Mouse (Mus musculus) layer of hippocampus, adult 6 months (tissue): Measurements from ENCODE around the gene Hint2. TPM values are rescaled to one million over a fixed set of nuclear protein-coding genes. Genes with fewer than 3 reads are reported as not detected.

ENCODE experiments used
- long read RNA-seq, 2 experiments: library from polyadenylated mRNA; unstranded; transcript quantifications; one replicate each; pipeline ENCODE4 v2.0.0; 2019 to 2020
- microRNA-seq: library from miRNA; unstranded; fragments of <30 nt; microRNA quantifications from one replicate; pipeline ENCODE4 v1.2.0, GENCODE M21; 2020
- polyA plus RNA-seq: library from polyadenylated mRNA; unstranded; fragments of <200 nt; fragmentation: Nextera tagmentation; gene quantifications from 2 replicates; pipeline ENCODE4 v1.2.3, GENCODE M21; 2021

Hint2 gene
- polyA plus RNA-seq, result 161 and 201 TPM in 2 replicates
- long read RNA-seq, experiment 1, transcript Hint2-201 (5 exons, 610 nt), result major isoform, 52 of 59 reads
- long read RNA-seq, experiment 1, partial matches to known transcripts, result 2 of 59 reads
- long read RNA-seq, experiment 1, other reads (novel, unspliced or antisense), result 4 of 59 reads
- long read RNA-seq, experiment 2, transcript Hint2-201 (5 exons, 610 nt), result major isoform, 8 of 10 reads
- long read RNA-seq, experiment 2, partial matches to known transcripts, result 2 of 10 reads
- long read RNA-seq, experiment 2, other reads (novel, unspliced or antisense), result 0 of 10 reads

DNA sequence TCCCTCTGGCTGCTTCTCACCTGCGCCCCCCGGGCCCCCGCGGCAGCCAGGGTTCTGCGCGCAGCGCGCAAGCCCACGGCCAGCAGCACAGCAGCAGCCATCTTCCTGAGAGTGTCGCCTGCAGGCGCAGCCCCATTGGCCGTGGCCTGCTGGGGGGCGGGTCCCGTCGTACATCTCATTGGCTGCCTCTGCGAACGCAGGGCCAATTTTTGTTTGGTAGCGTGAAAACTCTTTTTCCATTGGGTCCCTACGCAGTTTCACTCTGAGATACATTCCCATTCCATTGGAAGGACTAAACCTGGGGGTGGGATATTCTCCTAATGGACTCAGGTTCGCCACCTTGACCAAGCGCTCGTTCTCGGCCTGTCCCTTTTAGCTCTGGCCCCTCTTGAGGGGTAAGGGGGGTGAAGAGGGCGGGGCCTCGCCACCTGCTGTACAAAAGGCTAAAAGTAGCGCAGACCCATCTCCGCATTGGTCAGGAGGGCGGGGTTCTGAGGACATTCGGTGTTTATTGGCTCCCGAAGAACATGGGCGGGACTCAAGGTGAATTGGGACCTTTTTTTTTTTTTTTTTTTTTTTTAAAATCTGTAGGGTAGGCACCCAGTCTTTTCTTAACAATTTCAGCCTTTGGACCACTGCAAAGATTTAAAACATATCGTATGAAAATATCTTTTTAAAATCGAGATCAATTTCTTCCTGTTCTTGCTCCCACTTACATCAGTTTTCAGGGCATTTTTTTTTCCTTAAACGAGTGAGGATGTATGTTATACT is at the start of gene Hint2:
Hint2 (minus strand) TSS at position 128 of the 771 bp plus-strand sequence.

DNA sequence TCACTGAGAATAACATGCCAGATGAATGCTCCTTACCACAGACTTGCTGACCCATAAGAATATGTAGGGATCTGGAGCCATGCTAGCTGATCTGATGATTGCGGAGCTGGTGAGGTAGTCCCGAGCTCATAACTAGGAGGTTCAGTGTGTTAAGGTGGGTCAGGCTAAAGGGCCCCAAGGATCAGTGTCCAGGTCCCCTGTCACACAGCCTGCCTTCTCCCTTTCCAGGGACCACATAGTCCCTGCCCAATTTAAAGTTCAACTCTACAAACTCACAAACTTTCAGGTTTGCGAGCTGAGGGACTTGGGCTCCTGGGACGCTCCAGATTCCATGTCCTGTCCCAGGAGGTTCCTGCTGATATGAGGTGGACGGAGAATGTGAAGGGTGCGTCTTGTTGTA is 44.4 kb upstream of the Hint2 start, which contains the start of gene Olfr70:
Olfr70 (minus strand) TSS at position 101 of the 400 bp plus-strand sequence.

DNA sequence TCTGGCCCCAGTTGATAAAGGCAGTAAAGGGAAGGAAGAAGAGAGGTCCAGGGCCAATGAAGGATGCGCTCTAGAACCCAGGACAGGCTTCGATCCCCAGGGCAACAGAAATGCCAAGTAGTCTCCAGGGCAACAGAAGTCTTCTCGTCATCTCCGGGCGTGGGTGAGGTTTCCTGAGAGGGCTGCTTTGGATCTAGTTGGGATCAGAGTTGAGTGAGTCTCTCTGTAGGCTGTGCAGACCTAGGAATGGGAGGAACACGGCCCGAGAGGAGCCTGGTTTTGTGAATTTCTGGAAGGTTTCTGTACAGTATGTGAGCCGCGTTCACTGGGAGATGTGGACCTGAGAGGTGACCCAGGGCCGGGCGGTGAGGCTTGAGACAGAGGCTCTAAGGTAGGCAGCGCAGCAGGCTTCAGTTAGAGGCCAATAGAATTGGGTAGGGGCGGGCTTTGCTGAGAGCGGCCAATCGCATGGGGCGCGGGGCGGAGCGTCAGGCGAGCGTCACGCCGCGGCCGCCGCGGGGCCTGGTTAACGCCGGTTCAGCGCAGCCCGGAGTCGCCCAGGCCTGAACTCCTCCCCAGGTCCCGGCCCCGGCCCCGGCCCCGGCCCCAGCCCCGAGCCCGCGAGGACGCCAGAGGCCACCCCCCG is 12.6 kb upstream of the Hint2 start, which contains the start of the genes Tmem8b and Fam221b:
Tmem8b (plus strand) TSS at position 190 of the 646 bp plus-strand sequence.
Fam221b (minus strand) TSS at position 364 of the 646 bp plus-strand sequence.

DNA sequence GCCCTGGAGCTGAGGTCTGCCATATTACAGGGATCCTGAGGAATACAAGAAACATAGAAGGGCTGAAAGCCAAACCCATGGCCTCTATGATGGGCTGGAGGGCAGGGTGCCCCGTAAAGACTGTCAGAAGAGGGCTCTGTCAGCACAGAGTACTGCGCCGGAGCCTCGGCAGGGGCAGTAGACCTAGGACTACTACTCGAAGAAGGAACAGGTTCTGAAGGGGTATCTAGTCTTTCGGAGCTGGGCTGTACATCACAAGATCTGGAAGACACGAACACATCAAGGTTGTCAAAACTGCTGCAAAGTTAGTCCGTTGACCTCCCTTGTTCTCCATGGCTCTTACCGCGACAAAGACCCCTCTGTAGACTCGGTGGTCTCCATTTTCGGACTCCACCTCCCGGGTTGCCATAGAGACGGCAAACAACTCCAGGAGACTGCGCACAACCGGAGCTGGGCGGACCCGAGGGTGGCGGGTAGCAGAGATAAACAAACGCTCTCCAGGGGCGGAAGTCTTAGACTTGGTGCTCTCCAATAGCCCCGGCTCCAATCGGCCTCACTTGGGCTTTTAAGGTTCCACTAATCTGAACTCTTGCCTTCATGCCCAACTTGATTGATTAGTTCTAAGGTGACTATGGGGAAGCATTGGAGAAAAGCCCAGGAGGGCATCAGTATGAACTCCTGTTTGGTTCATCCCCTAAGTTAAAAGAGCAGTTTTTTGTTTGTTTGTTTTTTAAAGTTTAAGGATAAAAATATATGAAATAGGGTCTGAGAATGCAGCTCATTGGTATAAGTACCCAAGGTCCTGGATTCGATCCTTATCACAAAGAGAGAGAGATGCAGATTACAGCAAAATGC is 2.9 kb downstream of the Hint2 start, which contains the start of gene Spag8:
Spag8 (minus strand) TSS at position 434 of the 855 bp plus-strand sequence.

DNA sequence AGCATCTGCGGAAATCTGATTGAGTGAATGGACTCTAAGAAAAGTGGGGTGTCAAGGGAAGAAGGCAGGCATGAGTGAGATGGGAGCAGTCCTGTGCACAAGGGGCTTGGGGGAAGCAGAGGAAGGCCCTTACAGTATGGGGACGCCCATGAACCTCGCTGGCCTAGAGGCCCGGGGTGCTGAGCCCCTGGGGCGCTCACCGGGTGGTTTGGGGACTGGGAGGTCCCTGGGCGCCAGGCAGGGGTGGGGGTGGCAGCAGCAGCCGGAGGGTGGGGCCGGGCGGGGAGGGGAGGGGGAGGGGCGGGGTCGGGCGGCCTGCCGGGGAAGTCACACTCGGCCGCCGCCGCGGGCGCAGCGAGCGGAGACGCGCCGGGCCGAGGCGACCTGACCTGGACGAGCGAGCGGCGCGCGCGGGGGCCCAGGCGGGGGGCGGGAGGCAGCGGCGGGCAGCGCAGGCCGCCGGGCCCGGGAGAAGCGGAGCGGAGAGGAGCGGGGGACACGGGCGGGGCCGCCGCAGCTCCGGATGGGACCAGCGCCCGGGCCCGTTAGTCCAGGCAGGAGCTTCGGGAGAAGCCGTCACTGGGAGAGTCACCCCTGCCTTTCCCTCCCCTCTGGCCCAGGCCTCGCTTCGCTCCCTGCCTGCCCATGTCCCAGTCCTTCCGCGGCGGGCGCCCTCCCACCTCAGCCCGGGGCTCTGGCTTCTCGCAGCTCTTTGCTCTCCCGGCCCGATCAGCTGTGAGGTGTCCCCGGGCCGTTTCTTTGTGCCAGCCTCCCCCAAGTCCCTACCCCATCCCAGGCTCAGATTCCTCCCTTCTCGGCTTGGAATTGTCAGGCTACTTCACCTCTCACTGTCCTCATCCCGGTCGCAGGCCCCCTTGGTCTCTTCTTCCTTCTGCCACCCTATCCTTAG is 25.0 kb downstream of the Hint2 start, which contains the start of gene Npr2:
Npr2 (plus strand) TSS at position 890 of the 910 bp plus-strand sequence.

Small RNAs within 50 kb of the gene (microRNA-seq; reads per million reads assigned to microRNA genes)
- gene Gm25262, result not detected

Other genes starting within 250 kb of the Hint2 start
- gene Fam166b, start 227.3 kb downstream of the Hint2 start, polyA plus RNA-seq, result 0.79 and 2.1 TPM in 2 replicates
- 6.8 and 9.2 TPM in 2 replicates for gene Tesk1, start 214.5 kb downstream of the Hint2 start, polyA plus RNA-seq
- gene Cd72, start 201.8 kb downstream of the Hint2 start, polyA plus RNA-seq, result 3.8 and 5.5 TPM in 2 replicates
- gene Sit1, start 172.7 kb downstream of the Hint2 start, polyA plus RNA-seq, result not detected in 2 replicates
- 85.4 and 101 TPM in 2 replicates for gene Ccdc107, start 163.6 kb downstream of the Hint2 start, polyA plus RNA-seq
- 0.38 and 1.2 TPM in 2 replicates for gene Arhgef39, start 156.8 kb downstream of the Hint2 start, polyA plus RNA-seq
- 0.44 and 0.94 TPM in 2 replicates for gene Car9, start 149.5 kb downstream of the Hint2 start, polyA plus RNA-seq
- gene Tpm2, start 132.7 kb downstream of the Hint2 start, polyA plus RNA-seq, result 2.9 and 4.0 TPM in 2 replicates
- gene Creb3, start 94.1 kb downstream of the Hint2 start, polyA plus RNA-seq, result 61.7 and 62.9 TPM in 2 replicates
- 46.0 and 49.4 TPM in 2 replicates for gene Tln1, start 93.8 kb downstream of the Hint2 start, polyA plus RNA-seq
- 25.7 and 34.6 TPM in 2 replicates for gene Rgp1, start 77.8 kb downstream of the Hint2 start, polyA plus RNA-seq
- 22.4 and 27.0 TPM in 2 replicates for gene Gba2, start 77.6 kb downstream of the Hint2 start, polyA plus RNA-seq
- gene Msmp, start 72.0 kb downstream of the Hint2 start, polyA plus RNA-seq, result 0.24 TPM in 1 of 2 replicates, not detected in the other
- gene Npr2, start 24.5 kb downstream of the Hint2 start, polyA plus RNA-seq, result 5.0 and 6.5 TPM in 2 replicates
- gene Spag8, start 2.9 kb downstream of the Hint2 start, polyA plus RNA-seq, result 3.8 and 4.6 TPM in 2 replicates
- gene Tmem8b, start 12.5 kb upstream of the Hint2 start, polyA plus RNA-seq, result 7.0 and 7.9 TPM in 2 replicates
- gene Fam221b, start 12.7 kb upstream of the Hint2 start, polyA plus RNA-seq, result 1.2 TPM in 2 replicates
- gene Olfr70, start 44.3 kb upstream of the Hint2 start, polyA plus RNA-seq, result not detected in 2 replicates
- gene Olfr71, start 53.8 kb upstream of the Hint2 start, polyA plus RNA-seq, result not detected in 2 replicates
- 0.69 and 0.87 TPM in 2 replicates for gene Hrct1, start 70.7 kb upstream of the Hint2 start, polyA plus RNA-seq
- 0.21 and 0.24 TPM in 2 replicates for gene Spaar, start 73.6 kb upstream of the Hint2 start, polyA plus RNA-seq
- gene Olfr159, start 114.5 kb upstream of the Hint2 start, polyA plus RNA-seq, result not detected in 2 replicates
- not detected in 2 replicates for gene Olfr156, start 167.4 kb upstream of the Hint2 start, polyA plus RNA-seq
- gene Olfr157, start 183.7 kb upstream of the Hint2 start, polyA plus RNA-seq, result not detected in 2 replicates
- gene Olfr155, start 195.1 kb upstream of the Hint2 start, polyA plus RNA-seq, result not detected in 2 replicates
- gene Reck, start 219.1 kb upstream of the Hint2 start, polyA plus RNA-seq, result 1.6 and 2.4 TPM in 2 replicates